Mouse (Mus musculus) heart, embryonic 10.5 days (tissue): ENCODE measurements at regions not wholly inside any gene's neighbourhood (a gene's known extent, or its start where the extent isn't known, plus 50 kb on each side); places are given as distances from the start of the nearest gene placed in this dataset.

Experiments used
- DNase-seq: peaks from one replicate; pipeline ENCODE4 v3.0.0-alpha.2; 2017; ENCODE audit warnings: low spot score
- H3K27ac ChIP-seq: fragments of 300-500 bp; sonication (generic); 2 replicates; pipeline ENCODE4 v1.5.1; 2016; ENCODE audit warnings: mild to moderate bottlenecking
- H3K27me3 ChIP-seq: fragments of 300-500 bp; sonication (generic); 2 replicates; pipeline ENCODE4 v1.6.1; 2016; ENCODE audit warnings: mild to moderate bottlenecking; ENCODE audit not compliant: poor library complexity, insufficient read depth, severe bottlenecking
- H3K36me3 ChIP-seq: fragments of 300-500 bp; sonication (generic); 2 replicates; pipeline ENCODE4 v1.6.1; 2016; ENCODE audit warnings: mild to moderate bottlenecking, moderate library complexity
- H3K4me1 ChIP-seq: fragments of 300-500 bp; sonication (generic); 2 replicates; pipeline ENCODE4 v1.6.1; 2016; ENCODE audit warnings: mild to moderate bottlenecking
- H3K4me3 ChIP-seq: fragments of 300-500 bp; sonication (generic); 2 replicates; pipeline ENCODE4 v1.5.1; 2016; ENCODE audit warnings: mild to moderate bottlenecking, moderate library complexity
- H3K9me3 ChIP-seq: fragments of 300-500 bp; sonication (generic); 2 replicates; pipeline ENCODE4 v1.6.1; 2016; ENCODE audit warnings: mild to moderate bottlenecking, moderate library complexity
- WGBS: fragments of 180-500 bp; shearing (Covaris S2); methylation state at CpG from one replicate; pipeline ENCODE4 v1.1.7; 2016; 5-methylcytosine and 5-hydroxymethylcytosine counted together

DNA sequence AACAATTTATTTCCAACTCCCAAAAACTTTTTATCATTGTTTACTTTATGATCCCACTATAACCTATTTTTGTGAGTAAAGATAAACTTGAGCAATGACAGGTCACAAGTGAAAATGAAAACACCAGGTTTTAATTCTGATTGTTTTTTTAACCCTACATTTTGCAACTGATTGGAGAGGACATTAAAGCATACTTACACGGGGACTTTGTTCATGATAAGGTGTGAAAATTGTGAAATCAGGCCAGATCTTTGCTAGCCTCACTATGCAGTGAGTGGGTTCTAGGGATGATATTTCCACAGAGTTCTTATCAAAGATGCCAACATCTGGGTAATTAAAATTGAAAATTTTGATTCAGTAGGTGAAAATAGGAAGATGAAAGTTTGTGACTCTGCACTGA, 56.6 kb upstream of the Apob start:
- H3K4me1 ChIP-seq = no peaks in the 10 kb centered on the region
- no peak for DNase-seq
- 67% methylated on average over 1 of the region's 1 CpGs for WGBS
- no peaks in the 10 kb centered on the region for H3K36me3 ChIP-seq
- no peaks in the 10 kb centered on the region for H3K27me3 ChIP-seq
- no peak overlapping the region for H3K4me3 ChIP-seq
- no peaks in the 10 kb centered on the region for H3K9me3 ChIP-seq
- no peak overlapping the region for H3K27ac ChIP-seq
